Mouse (Mus musculus) G1E (cell line): ENCODE data around the gene Bckdk.

Experiments used
- CTCF ChIP-seq: IDR thresholded peaks from 2 replicates; pipeline ENCODE4 v1.5.1; 2012; ENCODE audit warnings: low read depth, low read length, inconsistent platforms, mixed read lengths
- GATA1 ChIP-seq: IDR thresholded peaks from 2 replicates; pipeline ENCODE4 v1.6.1; 2012; ENCODE audit warnings: borderline replicate concordance, low read length, inconsistent platforms, mixed read lengths

DNA sequence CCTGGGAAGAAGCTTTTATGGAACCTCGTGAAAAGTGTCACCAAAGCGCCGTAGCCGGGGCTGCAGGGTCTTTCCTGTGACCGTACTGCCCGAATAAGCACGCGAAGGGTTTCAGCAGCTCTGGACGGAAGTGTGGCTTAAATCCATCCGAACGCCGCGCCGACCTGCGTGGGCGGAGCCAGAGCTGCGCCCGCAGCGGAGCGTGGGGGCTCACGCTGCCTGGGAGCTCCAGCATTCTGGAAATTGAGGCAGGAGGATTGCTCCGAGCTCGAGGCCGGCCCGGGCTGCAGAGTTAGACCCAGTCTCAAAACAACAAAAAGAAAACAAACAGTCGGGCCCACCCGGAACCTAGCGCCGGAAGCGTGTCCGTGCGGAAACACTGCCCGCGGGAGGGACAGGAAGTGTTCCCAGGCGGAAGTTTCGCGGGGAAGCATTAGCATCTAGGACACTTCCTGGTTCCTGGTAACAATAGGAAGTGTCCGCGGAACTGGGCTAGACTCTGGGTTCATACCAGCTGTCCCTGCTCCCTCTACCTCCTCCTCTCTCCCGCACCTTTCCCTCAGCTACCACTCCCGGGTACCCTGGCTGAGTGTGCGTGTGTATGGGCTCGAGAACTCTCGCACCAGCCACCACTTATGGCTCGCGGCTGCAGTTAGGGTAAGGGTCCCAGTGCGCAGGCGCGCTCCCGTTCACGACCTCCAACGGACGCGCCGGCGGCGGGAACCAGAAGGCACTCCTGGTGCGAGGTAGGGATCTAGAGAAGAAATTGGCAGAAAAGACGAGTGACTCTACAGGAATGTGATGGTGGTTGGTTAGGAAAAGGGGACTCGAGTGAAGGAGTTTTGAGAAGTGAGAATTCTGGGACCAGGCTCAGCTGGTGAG is 27.2 kb upstream of the Bckdk start, which contains the start of gene Zfp668:
- no peak for TF ChIP-seq GATA1
- TF ChIP-seq CTCF: no peak
